Mouse (Mus musculus) intestine, embryonic 15.5 days (tissue): ENCODE results near the gene Pafah1b2. TPM values are rescaled to one million over a fixed set of nuclear protein-coding genes. Genes with fewer than 3 reads are reported as not detected.

Experiments
- ATAC-seq: fragments of 200-750 bp; cut with Nextera tagmentation; 2 replicates; pipeline ENCODE4 v1.8.0; 2017; ENCODE audit warnings: moderate TSS enrichment, moderate library complexity
- H3K27ac ChIP-seq: fragments of 300-500 bp; sonication (generic); 2 replicates; pipeline ENCODE4 v1.5.1; 2015; ENCODE audit warnings: mild to moderate bottlenecking, inconsistent platforms
- H3K27me3 ChIP-seq: fragments of 300-500 bp; sonication (generic); replicated peaks from 2 replicates; pipeline ENCODE4 v1.6.1; 2015; ENCODE audit warnings: inconsistent platforms
- H3K36me3 ChIP-seq: fragments of 300-500 bp; sonication (generic); 2 replicates; pipeline ENCODE4 v1.6.1; 2015; ENCODE audit warnings: inconsistent platforms
- H3K4me1 ChIP-seq: fragments of 300-500 bp; sonication (generic); replicated peaks from 2 replicates; pipeline ENCODE4 v1.6.1; 2015; ENCODE audit warnings: inconsistent platforms
- H3K4me2 ChIP-seq: fragments of 300-500 bp; sonication (generic); replicated peaks from 2 replicates; pipeline ENCODE4 v1.6.1; 2015; ENCODE audit warnings: mild to moderate bottlenecking, inconsistent platforms
- H3K4me3 ChIP-seq: fragments of 300-500 bp; sonication (generic); replicated peaks from 2 replicates; pipeline ENCODE4 v1.5.1; 2015; ENCODE audit warnings: inconsistent platforms
- H3K9ac ChIP-seq: fragments of 300-500 bp; sonication (generic); 2 replicates; pipeline ENCODE4 v1.6.1; 2015; ENCODE audit warnings: inconsistent platforms
- H3K9me3 ChIP-seq: fragments of 300-500 bp; sonication (generic); 2 replicates; pipeline ENCODE4 v1.6.1; 2016; ENCODE audit warnings: inconsistent platforms
- WGBS: fragments of 180-500 bp; shearing (Covaris S2); methylation state at CpG from one replicate; pipeline ENCODE4 v1.1.7; 2015; 5-methylcytosine and 5-hydroxymethylcytosine counted together
- polyA plus RNA-seq: library from polyadenylated mRNA; unstranded; fragments of >200 nt; fragmentation: Nextera tagmentation; extraction: Ambion mirVana; gene quantifications from 2 replicates; pipeline ENCODE4 v1.2.1, GENCODE M21; 2015

The Pafah1b2 gene
- polyA plus RNA-seq, 1 experiment from 2014 or later, result 137 TPM

DNA sequence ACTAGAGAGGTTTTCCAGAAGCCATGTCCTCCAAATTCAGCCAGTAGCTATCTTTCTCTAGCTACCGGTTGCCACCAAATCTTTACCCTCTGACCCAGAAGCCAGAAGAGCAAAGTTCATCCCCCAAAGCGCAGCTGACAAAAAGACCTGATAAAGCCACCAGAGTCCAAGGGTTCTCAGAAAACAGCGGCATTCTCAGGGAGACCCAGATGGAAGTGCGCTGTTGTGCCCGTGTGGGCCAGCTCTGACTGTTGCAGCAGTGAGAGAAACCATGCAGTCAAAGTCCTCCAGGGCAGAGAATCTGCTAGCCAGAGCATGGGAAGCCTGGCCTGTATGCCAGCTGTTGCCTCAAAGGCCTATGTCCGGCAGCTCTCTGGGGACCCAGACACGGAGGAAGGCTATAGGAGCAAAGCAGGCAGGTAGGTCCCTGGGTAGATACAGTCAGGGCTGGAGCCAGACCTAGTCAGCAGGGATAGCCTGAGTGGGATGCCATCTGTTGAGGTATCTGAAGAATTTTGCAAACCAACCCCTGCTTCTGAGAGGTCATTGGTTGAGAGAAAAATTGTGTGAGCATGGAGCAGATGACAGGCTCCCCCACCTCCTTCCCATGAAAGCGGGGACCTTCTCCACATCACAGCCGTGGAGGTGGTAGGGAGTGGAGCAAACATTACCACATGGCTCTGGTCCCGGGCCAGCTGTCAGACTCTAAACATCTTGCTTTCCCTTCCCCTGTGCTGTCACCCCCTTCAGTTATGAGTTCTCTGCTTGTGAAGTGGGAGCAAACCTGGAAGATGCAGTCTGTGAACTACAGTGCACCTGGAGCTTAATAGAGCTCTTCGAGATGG is 79.7 kb downstream of the Pafah1b2 start:
- 54% methylated on average over 11 of the region's 11 CpGs for WGBS
- H3K36me3 ChIP-seq, result peaks cover 24% of the 10 kb centered on the region
- H3K9me3 ChIP-seq, result no peaks in the 10 kb centered on the region
- H3K4me2 ChIP-seq, result peak overlapping the region; percentile 30
- H3K27ac ChIP-seq, result peak overlapping the region; percentile 42; the same call in 1 of the 2 replicates
- peak; percentile 21; the same call in 1 of the 2 replicates for ATAC-seq
- H3K4me1 ChIP-seq, result peaks cover 10% of the 10 kb centered on the region; the same call in 1 of the 2 replicates
- H3K27me3 ChIP-seq, result no peaks in the 10 kb centered on the region
- H3K4me3 ChIP-seq, result peak overlapping the region; percentile 12; the same call in 1 of the 2 replicates
- no peak overlapping the region for H3K9ac ChIP-seq

DNA sequence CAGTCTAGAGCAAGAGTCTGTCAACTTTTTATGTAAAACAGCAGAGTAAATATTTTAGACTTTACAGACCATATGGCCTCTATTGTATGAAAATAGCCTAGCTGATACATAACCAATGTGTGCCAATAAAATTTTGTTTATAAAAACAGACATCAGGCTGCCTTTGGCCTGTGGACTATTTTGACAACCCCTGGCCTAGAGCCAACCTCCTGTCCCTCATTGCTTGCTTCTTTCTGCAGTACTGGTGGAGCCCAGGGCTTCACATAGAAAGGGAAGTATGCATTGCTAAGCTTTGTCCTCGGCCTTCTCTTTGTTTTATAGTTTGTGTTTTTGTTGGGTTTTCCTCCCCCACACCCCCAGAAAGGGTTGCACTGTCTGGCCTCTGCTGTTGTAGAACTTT is 80.5 kb downstream of the Pafah1b2 start:
- Histone ChIP-seq H3K9me3 (no peaks in the 10 kb centered on the region), H3K4me2 (peak overlapping the region; percentile 30; the same call in 1 of the 2 replicates), H3K27me3 (no peaks in the 10 kb centered on the region), H3K36me3 (peaks cover 28% of the 10 kb centered on the region), H3K27ac (peak overlapping the region; percentile 42; the same call in 1 of the 2 replicates), H3K9ac (no peak overlapping the region), H3K4me3 (no peak overlapping the region), H3K4me1 (peaks cover 10% of the 10 kb centered on the region; the same call in 1 of the 2 replicates)
- no peak for ATAC-seq
- 56% methylated on average over 1 of the region's 1 CpGs for WGBS

DNA sequence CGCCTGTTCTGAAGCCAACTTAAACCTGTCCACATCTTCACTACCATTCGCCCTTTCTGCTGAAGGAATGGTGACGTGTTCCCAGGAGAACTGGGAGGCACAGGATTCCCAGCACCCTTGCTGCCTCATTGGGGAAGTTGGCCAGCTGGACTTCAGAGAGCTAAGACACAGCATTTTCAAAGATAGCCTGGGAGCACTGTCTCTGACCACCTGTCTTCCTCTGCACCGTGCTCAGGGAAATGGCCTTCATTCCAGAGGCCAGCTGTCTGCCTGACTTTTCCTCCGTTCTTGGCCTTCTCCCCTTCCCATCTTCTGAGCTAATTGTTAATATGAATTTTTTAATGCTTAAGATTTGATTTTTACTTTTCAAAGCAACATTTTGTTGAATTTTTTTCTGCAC is 83.2 kb downstream of the Pafah1b2 start:
- no peak overlapping the region for H3K9ac ChIP-seq
- H3K4me3 ChIP-seq, result no peak overlapping the region
- H3K4me1 ChIP-seq, result no peaks in the 10 kb centered on the region; the same call in 1 of the 2 replicates
- no peaks in the 10 kb centered on the region for H3K9me3 ChIP-seq
- H3K4me2 ChIP-seq, result no peak overlapping the region
- ATAC-seq, result no peak
- H3K27ac ChIP-seq, result no peak overlapping the region
- H3K36me3 ChIP-seq, result peaks cover 28% of the 10 kb centered on the region
- H3K27me3 ChIP-seq, result no peaks in the 10 kb centered on the region
- WGBS, result 81% methylated on average over 5 of the region's 5 CpGs

DNA sequence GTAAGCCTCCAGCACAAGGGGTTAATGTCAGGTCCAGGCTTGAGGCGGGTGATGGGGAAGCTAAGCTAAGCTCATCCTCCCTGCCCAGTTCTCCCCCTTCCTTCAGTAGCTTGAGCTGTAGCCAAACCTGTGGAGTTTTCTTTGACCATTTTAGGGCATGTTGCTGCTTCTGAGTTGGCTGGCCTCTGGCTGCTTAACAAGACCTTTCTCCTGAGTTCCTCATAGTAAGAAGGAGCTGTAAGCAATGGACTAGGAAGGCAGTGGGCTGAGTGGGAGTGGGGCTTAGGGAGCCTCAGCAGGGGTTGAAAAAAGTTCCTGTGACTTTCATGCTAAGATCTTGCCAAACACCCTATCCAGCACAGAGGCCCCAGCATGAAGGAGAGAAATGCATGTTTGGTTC is 92.6 kb downstream of the Pafah1b2 start:
- WGBS, result 44% methylated on average over 1 of the region's 1 CpGs
- no peak overlapping the region for H3K4me2 ChIP-seq
- peaks cover 36% of the 10 kb centered on the region for H3K36me3 ChIP-seq
- H3K4me3 ChIP-seq, result no peak overlapping the region
- no peaks in the 10 kb centered on the region for H3K9me3 ChIP-seq
- ATAC-seq, result peak; percentile 72
- H3K9ac ChIP-seq, result no peak overlapping the region; the same call in 1 of the 2 replicates
- peak overlapping the region; percentile 67 for H3K27ac ChIP-seq
- no peaks in the 10 kb centered on the region for H3K4me1 ChIP-seq
- no peaks in the 10 kb centered on the region for H3K27me3 ChIP-seq

DNA sequence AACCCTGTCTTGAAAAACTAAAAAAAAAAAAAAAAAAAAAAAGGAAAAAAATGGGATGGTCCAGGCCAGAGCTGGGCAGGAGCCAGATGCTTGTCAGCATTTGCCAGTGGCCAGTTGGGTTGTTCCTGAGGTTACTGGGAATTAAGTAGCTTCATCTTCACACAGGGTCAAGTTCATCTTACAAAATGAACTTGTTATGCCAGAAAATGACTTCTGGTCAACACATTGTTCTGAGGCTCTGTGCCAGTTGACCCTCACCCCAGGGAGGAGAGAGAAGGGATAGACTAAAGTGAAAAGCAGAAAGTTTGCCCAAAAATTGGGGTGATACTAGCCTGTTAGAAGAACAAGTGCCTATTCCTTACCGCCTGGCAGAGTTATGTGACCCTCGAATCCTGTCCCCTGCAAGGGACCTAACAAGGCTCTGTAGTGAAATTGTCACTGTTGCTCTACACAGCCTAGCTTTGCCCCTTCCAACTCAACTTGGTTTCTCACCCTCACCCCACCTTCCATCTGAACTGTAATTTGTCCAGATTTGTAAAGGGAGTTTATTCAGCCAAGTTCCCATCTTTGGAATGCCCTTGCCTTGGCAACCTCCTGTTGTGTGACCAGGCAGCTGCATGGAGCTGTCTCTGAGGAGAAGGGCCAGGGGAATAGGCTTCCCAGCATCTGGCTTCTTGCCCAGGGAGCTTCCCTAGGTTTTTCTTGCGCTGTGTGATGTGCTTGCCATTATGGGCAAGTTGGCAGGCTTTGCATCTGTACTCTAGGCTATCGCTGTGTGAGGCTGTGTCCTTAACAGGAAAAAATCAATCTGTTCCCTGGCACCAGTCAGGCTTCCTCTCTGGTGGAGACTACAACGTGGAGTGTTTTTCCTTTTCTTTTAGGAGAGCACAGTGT is 95.2 kb downstream of the Pafah1b2 start:
- Histone ChIP-seq H3K27me3 (no peaks in the 10 kb centered on the region), H3K9me3 (no peaks in the 10 kb centered on the region), H3K4me2 (no peak overlapping the region), H3K27ac (peak overlapping the region; percentile 44; the same call in 1 of the 2 replicates), H3K9ac (no peak overlapping the region), H3K4me3 (no peak overlapping the region), H3K36me3 (peaks cover 32% of the 10 kb centered on the region), H3K4me1 (no peaks in the 10 kb centered on the region)
- WGBS, result 71% methylated on average over 5 of the region's 5 CpGs
- ATAC-seq, result no peak

DNA sequence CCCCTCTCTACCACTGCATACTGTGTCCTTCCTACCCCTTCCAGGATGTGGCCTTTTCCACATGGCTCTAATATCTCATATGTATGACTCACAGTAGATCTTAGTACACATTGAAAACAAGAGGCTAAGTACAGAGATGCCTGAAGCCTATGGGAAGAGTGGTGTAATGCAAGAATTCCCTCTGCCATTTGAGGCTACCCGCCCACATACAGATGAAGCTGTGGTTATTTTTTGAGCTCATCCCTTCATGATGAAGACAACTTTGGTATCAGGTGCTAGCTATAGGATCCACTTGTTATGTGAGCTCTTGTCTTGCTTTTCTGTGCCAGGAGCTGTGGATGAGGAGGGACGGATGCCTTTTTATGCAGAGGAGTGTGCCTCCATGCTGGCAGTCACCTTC is 96.8 kb downstream of the Pafah1b2 start:
- Histone ChIP-seq H3K4me1 (no peaks in the 10 kb centered on the region), H3K36me3 (peaks cover 37% of the 10 kb centered on the region), H3K27me3 (no peaks in the 10 kb centered on the region), H3K4me2 (no peak overlapping the region), H3K9ac (no peak overlapping the region), H3K27ac (no peak overlapping the region), H3K4me3 (no peak overlapping the region), H3K9me3 (no peaks in the 10 kb centered on the region)
- WGBS, result 88% methylated on average over 2 of the region's 2 CpGs
- no peak for ATAC-seq

Other genes starting within 250 kb of the Pafah1b2 start
- 21.1 and 24.9 TPM in 2 replicates for gene Cep164, start 184.0 kb downstream of the Pafah1b2 start, polyA plus RNA-seq
- gene Bace1, start 174.1 kb downstream of the Pafah1b2 start, polyA plus RNA-seq, result 20.8 and 22.5 TPM in 2 replicates
- gene Pcsk7, start 106.2 kb downstream of the Pafah1b2 start, polyA plus RNA-seq, result 18.5 and 20.2 TPM in 2 replicates
- 36.2 and 36.9 TPM in 2 replicates for gene Rnf214, start 105.8 kb downstream of the Pafah1b2 start, polyA plus RNA-seq
- 304 and 345 TPM in 2 replicates for gene Tagln, start 76.6 kb downstream of the Pafah1b2 start, polyA plus RNA-seq
- 36.3 and 39.6 TPM in 2 replicates for gene Sidt2, start 57.4 kb downstream of the Pafah1b2 start, polyA plus RNA-seq
- 12.4 and 13.2 TPM in 2 replicates for gene Sik3, start 130 bp upstream of the Pafah1b2 start, polyA plus RNA-seq
- 1,502 and 1,827 TPM in 2 replicates for gene Apoa1, start 215.9 kb upstream of the Pafah1b2 start, polyA plus RNA-seq
- gene Apoc3, start 222.9 kb upstream of the Pafah1b2 start, polyA plus RNA-seq, result 247 and 325 TPM in 2 replicates
- gene Apoa4, start 228.0 kb upstream of the Pafah1b2 start, polyA plus RNA-seq, result 576 and 837 TPM in 2 replicates